Mouse (Mus musculus) gastrocnemius, postnatal 25 days (tissue): Measurements from ENCODE around the gene Fam205c. TPM values are rescaled to one million over a fixed set of nuclear protein-coding genes. Genes with fewer than 3 reads are reported as not detected.
"Not testable (repeated sequence)": the region's sequence is repeated elsewhere in the genome, so short reads cannot be mapped to it uniquely, and the experiment has no call there.

Source experiments
- DNase-seq: peaks from one replicate; pipeline ENCODE4 v3.0.0; 2022
- total RNA-seq, 2 experiments: library from RNA; stranded (reverse); gene quantifications; 1 replicate in 1 of 2; 2 replicates in 1 of 2; pipeline ENCODE4 v1.2.3; 2021

Gene Fam205c
- total RNA-seq, 2 experiments from 2014 or later: 0.90 to 1.2 TPM

DNA sequence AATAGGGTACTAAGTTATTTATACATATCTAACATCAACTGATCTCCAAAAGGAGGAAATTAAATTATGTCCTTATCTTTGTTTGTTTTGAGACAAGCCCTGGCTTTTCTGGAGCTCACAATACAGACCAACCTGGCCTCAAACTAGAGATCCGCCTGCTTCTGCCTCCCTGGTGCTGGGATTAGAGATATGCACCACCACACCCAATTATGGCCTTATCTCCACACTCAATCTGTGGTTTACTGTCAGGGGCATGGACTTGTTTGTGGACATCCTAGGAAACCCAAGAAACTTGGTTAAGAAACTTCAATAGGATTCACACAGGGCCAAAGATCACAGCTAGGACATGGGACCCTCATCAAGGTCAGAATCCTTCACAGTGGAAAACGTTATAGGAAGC lies 3.6 kb upstream of the Fam205c start:
- no peak for DNase-seq

DNA sequence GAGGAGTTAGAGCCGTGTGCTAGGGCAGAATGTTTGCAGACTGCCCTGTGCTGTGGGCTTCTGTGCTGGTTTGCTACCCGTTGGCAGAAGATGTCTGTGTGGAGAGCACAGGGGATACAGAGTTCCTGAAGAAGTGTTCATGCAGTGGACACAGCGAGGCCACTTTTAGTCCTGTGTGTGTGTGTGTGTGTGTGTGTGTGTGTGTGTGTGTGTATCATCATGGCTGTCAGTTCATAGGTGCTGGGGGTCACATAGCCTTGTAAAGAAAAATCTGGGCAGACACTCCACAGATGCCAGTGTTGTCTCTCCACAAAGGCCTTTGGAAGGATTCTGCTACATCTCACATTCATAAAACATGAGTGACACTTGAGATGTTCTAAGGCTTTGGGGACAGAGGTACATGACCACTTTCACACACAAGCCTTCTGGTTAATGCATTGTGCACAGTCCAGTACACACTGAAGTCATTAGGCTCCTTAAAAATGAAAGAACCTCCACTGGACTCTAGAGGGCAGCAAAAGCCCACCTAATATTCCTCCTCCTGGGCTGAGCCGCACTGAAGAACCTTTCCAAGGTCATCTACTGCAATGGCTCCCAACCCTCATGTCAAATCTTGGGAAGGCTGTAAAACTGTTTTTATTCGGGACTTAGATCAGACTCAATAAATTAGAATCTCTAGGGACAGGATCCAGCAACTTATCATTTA lies 2.7 kb upstream of the Fam205c start:
- peak; percentile 14 for DNase-seq

DNA sequence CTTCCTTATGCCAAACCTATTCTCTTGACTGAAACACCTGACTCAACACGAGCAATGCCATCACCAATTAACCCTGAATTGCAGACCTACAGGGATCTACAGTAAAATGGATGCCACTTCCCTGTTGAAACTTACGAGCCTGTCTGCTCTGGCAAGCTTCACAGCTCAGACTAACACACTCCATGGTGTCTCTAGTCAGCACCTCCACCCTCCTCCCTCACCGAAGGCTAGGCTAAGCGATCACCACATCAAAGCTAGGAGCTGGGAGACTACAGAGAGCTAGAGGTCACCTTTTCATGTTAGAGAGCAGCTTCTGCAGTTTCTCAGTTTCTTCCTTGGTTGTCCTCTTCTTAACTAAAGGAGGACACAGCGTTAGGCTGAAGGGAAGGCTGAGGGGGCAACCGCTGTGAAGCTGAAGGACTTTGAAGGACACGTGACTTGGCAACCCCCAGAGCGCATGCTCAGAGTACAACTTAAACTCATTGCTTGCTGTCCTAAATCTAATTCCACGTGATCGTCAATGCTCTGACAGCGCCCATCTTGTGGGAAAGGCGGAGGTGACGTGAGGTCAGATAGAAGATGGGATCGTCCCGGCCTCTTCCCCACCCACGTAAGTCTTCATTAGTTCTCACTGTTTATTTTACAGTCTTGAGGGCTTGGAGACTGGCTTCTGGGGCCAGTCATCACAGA lies 1.1 kb downstream of the Fam205c start:
- no peak for DNase-seq

DNA sequence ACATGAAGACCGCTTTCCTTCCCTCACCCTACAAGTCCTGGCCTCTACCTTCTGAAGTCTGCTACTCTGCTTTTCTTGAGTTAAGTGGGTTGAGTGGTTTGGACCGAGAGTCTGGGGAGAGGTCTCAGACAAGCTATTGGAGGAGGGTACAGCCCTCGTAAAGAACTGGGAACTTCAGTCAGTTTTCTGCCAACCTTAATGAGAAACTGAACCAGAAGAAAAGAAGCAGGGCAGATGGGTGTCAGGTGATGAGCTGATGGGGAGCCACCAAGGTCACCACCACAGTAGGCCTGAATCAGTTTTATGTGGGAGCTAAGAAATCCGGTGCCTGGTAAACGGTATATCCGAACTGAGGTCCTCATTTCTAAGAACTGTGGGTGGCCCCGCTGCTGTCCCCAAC lies 1.9 kb downstream of the Fam205c start:
- no peak for DNase-seq

DNA sequence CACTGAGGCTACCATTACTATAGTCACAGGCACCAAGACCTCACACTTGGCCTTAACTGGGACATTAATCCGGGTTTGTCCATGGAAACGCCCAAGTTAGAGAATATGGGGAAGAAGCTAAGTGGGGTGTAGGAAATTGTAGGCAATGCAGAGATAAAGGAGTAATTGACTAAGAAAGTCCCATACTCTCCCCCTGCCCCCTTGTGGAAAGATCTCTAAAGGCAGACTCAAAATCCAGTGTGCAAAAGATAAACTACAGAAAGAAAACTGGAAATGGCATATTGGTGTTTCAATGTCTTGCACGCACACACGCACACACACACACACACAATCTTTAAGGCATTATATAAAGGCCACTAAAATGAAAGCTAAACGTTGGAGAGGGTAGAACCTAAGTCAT lies 3.3 kb downstream of the Fam205c start:
- no peak for DNase-seq

DNA sequence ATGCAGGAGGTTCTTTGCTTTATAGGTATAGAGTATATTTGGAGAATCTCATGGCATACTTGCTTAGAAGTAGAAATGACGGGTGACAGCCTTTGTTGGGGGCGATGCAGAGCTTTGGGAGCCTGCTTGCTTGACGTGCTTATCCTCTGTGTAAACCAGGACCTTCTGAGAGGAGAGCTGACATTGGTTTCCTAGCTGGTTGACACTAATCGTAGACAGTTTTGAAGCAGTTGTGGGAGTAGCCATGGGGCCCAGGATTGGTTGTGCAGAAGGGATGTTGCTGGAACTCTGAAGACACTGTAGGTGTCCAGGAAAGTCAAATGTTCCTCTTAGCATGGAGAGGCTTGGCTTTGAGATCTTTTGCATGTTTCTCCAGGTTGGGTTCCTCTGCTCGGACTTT lies 5.8 kb downstream of the Fam205c start:
- DNase-seq: no peak

DNA sequence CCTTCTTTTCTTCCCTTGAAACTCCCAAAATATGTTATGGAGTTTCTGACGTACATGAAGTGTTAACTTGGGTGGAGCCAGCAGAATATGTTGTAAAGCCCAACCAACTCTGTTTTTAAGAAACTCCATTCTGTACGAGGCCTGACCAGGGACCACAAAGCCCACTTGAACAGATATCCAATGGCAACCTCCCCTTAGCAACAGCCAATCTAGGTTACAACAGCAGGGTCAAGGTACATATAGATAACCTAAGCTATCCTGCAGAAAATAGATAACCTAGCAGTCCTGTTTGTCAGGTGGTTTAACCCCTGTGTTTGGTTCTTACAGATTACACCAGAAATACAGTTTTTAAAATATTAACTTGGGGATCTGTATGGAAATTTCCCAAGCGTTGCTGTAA lies 6.6 kb downstream of the Fam205c start:
- no peak for DNase-seq

DNA sequence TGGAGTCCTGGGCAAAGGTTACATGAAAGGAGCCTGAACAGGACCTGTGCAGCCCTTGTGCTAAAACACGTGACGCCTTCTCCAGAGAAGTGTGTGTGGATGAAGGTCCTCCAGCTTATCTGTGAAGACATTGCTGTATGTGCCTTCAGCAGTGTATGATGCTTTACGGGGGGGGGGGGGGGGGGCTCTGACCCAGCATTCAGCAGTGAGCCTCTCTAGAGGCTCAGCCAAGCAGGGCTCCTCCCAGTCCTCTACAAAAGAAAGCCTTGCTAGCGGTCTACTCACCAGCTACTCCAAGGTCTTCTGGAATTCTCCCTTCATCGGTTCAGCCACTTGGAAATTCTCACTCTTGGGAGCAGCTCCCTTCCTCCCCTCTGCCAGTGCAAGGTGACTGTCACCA lies 10.5 kb downstream of the Fam205c start:
- DNase-seq: not testable (repeated sequence)

DNA sequence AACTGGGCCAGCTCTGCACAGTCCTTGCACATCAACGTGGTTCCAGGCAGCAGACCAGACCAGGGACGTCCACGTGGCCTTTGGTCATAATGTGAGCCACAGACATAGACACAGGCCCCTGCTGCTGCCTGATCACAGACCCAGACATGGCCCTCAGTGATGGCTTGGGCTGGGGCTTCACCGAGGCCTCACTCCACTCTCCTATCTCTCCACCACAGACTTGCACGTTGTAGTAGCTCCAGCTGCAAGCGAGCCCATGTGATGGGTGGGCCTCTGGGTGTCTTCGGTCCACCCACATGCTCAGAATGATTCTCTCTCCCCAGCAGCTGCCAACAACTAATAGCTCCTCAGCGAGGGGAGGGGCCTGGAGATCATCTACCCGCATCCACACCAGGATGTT lies 13.6 kb downstream of the Fam205c start:
- DNase-seq: not testable (repeated sequence)

DNA sequence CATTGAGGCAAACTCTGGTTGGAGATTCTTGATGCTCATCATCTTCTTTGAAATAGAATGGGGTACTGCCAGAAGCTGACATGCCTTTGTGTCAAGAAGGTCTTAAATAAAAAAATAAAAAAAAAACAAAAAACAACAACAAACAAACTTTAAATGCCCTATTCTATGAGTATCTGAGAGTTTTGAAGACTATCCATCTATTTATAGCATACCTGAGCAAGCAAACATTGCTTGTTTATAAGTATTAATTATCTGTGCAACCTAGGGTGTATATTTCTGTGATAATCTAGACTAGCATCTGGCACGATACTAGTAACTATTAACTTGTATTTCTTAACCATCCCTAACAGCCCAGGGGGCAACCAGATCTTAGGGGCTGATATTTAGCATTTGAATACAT lies 17.4 kb downstream of the Fam205c start, which contains the start of gene Gm12394:
Gene Gm12394 (minus strand): TSS at position 101 of the 400 bp plus-strand sequence.
- DNase-seq: not testable (repeated sequence)

DNA sequence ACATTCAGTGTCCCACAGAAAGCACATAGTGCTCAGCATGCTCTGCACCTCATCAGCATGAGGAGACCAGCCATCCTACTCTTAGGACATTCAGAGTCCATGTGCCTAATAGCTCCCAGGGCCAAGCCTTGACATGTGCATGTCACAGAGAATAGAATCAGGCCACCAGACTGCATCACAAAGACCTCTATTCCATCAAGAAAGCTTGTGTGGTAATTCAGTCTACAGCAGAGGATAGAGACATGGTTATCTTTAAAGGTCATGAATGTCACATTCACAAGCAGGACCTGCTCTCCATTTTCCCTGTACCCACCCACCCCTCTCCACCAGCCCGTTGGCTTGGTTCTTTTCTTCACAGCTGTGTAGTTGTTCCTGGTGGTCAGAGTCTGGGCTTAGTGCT lies 20.2 kb downstream of the Fam205c start, which contains the start of gene Fam205a1:
Gene Fam205a1 (minus strand): TSS at position 101 of the 400 bp plus-strand sequence.
- not testable (repeated sequence) for DNase-seq

Other genes starting within 250 kb of the Fam205c start
- gene Gm2564, start 244.5 kb downstream of the Fam205c start, total RNA-seq: 1 to 10 TPM; 1.3 to 2.8 TPM
- not detected for gene Ccl27b, start 219.0 kb downstream of the Fam205c start, total RNA-seq
- gene Il11ra2, start 212.3 kb downstream of the Fam205c start, total RNA-seq: not detected
- under 1 TPM in 1 of 2 experiments, not detected in 1; 0.72 TPM for gene 4930578G10Rik, start 138.7 kb downstream of the Fam205c start, total RNA-seq
- gene Ccl19, start 117.7 kb downstream of the Fam205c start, total RNA-seq: not detected
- gene Ccl21a, start 100.2 kb downstream of the Fam205c start, total RNA-seq: 10 to 100 TPM in 1 of 2 experiments, 1 to 10 TPM in 1; 8.8 to 19.3 TPM
- not detected for gene Fam205a1, start 20.3 kb downstream of the Fam205c start, total RNA-seq
- gene Gm12394, start 17.5 kb downstream of the Fam205c start, total RNA-seq: not detected
- 1 to 10 TPM in 1 of 2 experiments, under 1 TPM in 1; 0.64 to 1.5 TPM for gene Phf24, start 42.4 kb upstream of the Fam205c start, total RNA-seq
- gene Dnajb5, start 75.6 kb upstream of the Fam205c start, total RNA-seq: 100 to 1,000 TPM; 143 to 183 TPM
- not detected for gene 1700022I11Rik, start 95.4 kb upstream of the Fam205c start, total RNA-seq
- gene Vcp, start 126.3 kb upstream of the Fam205c start, total RNA-seq: 100 to 1,000 TPM; 219 to 236 TPM
- 1 to 10 TPM; 1.0 to 2.4 TPM for gene Fancg, start 136.3 kb upstream of the Fam205c start, total RNA-seq
- 1 to 10 TPM; 6.7 to 7.5 TPM for gene Pigo, start 151.6 kb upstream of the Fam205c start, total RNA-seq
- 10 to 100 TPM; 88.2 to 98.5 TPM for gene Stoml2, start 157.5 kb upstream of the Fam205c start, total RNA-seq
- gene Fam214b, start 172.0 kb upstream of the Fam205c start, total RNA-seq: 10 to 100 TPM; 18.7 to 33.5 TPM
- 1 to 10 TPM; 2.9 to 3.0 TPM for gene Unc13b, start 184.7 kb upstream of the Fam205c start, total RNA-seq